Mouse (Mus musculus): Measurements from ENCODE around the gene Stk38. TPM values are rescaled to one million over a fixed set of nuclear protein-coding genes. Genes with fewer than 3 reads are reported as not detected.

Stk38 gene
- total RNA-seq, 2 experiments from 2014 or later, result 23.0 to 26.1 TPM

DNA sequence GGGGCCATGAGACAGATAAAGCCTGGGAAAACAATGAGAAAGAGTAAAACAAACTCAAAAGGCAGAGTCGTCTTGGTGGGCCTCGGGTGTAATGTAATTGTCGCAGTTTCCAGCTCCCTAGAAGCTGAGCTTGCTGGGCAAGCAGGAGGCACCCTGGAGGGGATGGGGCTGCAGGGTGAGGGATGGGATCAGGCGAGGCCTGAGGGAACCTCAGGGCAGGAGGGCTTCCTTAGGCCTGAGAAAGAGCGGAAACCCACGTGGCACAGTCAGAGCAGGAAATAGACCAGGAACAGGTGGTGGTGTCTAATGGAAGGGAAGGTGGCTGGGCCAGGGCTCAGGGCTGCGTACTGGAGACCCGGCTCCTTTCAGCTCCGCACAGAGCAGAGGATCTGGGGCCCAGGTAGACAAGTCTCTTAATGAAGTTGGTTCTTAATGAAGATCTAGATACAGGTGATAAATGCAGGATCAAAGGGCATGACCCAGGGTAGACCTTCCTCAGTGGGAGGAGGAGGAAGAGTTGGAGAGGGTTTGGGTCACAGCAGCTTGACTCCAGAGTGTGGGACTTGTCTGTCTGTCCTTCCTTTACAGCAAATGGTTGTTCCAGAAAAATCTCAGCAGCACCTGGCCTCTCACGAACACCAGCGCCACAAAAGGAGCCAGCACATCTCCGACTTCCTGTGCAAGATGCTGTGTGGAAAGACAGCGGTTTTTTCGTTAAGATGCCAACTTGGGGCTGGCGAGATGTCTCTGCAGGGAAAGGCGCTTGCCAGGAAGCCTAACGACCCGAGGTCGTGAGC, 73.5 kb downstream of the Stk38 start:
- DNase-seq, result no peak
- intact Hi-C loops (cut with DNase I), result no loop called here

DNA sequence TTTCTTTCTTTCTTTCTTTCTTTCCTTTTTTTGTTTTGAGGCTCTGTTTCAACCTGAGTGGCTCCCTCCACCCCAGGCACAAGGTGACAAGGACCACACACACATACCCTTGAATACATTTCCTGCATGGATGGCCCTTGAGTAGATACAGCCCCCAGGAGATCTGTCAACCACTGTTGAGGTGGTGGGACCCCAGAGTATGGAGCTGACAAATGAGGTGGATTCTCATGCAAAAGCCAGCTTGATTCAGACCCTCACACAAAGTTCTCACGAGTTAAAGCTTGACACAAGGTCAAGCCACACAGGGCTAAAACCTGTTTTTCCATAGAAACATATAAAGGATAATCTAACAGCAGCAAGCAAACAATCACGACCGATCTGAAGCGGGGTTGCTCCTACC, 75.5 kb downstream of the Stk38 start:
- DNase-seq, result no peak
- intact Hi-C loops (cut with DNase I), result no loop called here

DNA sequence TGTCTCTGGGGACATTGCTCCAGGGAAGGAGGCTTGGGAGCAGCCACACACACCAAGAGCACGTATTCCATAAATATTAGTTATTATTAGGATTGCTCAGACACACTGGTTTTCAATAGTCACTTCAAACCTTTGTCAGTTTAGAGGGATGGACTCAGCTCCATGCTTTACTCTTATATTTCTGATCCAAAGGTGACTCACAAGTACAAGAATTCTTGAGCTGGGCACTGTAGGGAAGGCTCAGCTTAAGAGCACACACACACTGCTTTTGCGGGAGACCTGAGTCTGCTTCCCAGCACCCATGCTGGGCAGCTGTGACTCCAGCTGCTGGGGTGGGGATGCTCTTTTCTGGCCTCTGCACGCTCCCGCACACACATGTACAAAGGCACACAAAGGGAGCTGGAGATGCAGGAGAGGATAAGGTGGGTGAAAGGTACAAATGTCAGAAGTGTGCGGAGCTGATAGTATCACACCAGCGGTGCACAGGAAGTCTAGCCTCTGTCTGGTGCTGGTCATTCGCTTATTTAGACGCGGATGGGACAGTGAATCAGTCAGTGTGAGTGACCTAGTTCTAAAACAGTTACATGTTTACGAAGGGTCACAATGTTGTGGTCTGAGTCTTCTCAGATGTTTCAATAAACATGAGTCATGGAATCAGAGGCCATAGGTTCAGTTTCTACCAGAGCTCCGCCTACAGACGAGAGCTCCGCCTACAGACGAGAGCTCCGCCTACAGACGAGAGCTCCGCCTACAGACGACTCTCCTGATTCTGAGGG, 76.2 kb downstream of the Stk38 start:
- DNase-seq, result no peak
- intact Hi-C loops (cut with DNase I), result no loop called here

DNA sequence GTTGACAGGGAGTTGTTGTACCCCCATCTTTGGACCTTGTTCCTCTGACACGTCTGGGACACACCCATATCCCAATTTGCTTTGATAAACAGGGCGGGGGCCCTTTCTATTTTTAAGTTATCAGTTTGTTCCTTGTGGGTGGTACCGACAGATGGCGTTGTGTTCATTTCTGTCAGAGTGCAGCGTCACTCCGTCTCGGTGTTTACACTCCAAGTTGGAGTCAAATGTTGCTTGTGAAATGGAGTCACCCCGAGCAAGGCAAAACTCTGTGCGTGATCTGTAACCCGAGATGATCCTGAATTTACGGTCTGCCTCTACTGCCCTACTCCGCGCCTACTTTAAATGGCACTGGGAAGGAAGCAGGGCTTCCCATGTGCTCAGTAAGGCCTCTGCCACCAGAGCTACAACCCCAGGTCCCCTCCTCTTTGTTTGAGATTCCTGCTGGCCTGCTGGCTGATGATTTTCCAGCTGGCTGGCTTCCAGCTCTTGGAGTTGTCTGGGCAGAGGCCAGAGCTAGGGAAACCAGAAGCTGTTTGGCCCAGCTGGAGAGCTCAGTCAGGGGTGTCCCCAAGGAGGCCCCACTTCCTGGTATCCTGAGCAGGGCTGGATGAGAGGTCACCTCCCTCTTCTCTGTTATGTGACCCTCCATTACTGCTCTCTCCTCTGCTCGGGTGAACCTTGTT, 77.3 kb downstream of the Stk38 start:
- intact Hi-C loops (cut with DNase I), result no loop called here
- peak; percentile 86 to 93 for DNase-seq

DNA sequence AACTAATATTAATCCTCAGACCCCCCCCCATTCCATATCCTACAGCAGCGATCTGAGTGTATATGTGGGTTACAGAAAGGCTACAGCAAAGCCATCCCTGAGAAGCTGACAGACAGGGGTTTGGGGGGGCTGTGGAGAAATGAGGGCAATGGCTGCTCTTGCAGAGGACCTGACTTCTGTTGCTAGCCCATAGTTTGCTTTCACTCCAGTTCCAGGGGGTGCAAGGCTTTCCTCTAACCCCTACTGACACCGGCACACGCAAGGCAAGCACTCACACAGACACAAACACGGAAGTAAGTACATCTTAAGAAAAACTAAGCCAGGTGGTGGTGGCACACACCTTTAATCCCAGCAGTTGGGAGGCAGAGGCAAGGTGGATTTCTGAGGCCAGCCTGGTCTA, 78.4 kb downstream of the Stk38 start:
- no peak for DNase-seq

DNA sequence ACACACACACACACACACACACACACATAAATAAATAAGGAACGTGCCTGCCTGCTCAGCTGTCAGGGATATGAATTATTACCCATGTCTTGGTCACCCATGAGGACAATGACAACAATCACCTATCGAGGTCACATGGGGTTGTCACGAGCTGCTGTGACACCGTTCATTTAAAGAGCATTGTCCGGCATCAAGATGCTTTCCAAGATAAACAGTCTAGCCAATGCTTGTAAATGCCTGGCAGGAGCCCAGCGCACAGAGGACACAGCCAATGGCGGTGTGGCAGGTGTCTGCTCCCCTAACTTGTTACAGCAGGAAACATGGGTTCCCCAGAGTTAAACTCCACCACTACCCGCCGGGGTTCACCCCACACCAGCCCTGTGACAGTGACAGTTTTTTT, 79.8 kb downstream of the Stk38 start:
- no peak for DNase-seq
- intact Hi-C loops (cut with DNase I), result loop anchor here (5.0 kb wide), 2 partner anchors 46 to 241 kb away; no protein-coding TSS in a partner anchor

More for the DNA sequence above, 78.4 kb downstream of the Stk38 start:
- intact Hi-C loops (cut with DNase I), result loop anchor here (5.0 kb wide), 2 partner anchors 47 to 242 kb away; no protein-coding TSS in a partner anchor

DNA sequence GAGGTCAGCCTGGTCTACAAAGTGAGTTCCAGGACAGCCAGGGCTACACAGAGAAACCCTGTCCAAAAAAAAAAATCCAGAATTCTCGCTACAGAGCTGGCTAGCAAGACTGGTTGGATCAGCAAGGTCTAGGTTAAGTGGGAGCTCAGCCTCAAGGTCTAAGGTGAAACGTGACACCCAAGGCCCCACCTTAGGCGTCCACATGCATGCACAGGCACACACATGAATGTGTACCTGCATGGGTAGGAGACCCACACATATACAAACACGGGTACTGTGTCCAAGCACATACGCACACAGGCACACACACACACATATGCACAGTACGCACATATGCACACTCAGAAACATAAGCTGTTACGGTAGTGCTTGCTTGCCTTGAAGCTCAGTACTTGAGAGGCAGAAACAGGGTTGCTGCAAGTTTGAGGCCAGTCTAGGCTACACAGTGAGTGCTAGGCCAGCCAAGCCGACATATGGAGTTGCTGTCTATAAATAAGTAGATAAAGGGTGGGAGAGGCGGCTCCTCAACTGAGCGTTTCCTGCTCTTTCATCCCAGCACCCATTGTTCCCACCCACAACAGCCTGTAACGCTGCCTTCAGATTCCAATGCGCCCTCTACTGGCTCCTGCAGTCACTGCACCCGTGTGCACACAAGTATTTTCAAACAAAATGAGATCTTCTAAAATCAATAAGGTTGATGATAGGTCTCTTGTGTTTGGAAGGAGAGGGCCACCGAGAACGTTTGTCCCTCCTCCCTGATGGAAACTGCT, 80.7 kb downstream of the Stk38 start:
- intact Hi-C loops (cut with DNase I), result loop anchor here (2.0 to 5.0 kb wide), 3 partner anchors 45 to 240 kb away; no protein-coding TSS in a partner anchor
- DNase-seq, result peak; percentile 37 to 40

DNA sequence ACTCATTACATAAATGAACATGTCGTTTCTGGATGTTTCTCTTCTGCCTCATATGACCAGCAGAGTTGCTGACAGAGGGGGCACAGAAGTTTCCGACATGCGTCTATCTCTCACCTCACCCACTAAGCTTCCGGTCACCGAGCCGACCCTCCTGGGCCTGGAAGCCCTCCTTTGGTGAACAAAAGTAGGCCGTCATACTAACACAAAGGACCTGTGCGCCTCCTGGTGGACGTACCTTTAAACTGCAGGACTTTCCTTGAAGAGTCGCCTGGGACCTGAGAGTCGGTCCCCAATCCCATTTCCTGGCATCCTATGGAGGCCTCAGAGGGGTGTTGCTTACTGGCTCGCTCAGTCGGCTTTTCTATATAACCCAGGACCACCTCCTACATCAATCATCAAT, 81.4 kb downstream of the Stk38 start:
- DNase-seq, result peak; percentile 64 to 74
- intact Hi-C loops (cut with DNase I), result loop anchor here (2.0 to 5.0 kb wide), 3 partner anchors 44 to 239 kb away; no protein-coding TSS in a partner anchor

DNA sequence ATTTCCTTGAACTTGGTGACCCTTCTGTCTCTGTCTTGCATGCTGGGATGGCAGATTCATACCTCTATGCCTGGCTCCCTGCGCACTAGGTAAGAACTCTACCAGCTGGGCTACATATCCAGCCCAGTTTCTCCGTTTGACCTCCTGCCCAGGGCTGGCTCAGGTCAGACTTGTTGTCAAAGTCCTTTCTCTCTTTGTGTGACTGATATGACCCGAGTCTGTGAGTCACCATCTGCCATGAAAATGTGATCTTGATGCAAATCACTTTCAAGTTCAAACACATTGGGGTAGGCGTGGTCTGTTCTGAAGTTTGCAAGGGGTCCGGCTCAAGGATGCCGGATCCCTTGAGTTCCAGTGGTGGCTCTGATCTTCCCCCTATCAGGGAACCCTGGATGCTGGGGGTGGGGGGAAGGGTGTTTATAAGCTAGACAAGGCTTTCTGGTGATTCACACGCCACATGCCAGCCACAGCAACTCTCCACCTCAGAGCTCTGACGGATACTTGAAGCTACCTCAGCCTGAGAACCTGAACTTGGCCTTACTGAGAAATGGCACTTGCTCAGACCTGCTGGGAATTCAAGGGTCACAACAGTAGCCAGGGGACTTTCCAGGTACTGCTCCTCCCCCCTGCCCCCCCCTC, 82.7 kb downstream of the Stk38 start:
- no peak for DNase-seq
- intact Hi-C loops (cut with DNase I), result loop anchor here (5.0 kb wide), 3 partner anchors 43 to 238 kb away; no protein-coding TSS in a partner anchor

DNA sequence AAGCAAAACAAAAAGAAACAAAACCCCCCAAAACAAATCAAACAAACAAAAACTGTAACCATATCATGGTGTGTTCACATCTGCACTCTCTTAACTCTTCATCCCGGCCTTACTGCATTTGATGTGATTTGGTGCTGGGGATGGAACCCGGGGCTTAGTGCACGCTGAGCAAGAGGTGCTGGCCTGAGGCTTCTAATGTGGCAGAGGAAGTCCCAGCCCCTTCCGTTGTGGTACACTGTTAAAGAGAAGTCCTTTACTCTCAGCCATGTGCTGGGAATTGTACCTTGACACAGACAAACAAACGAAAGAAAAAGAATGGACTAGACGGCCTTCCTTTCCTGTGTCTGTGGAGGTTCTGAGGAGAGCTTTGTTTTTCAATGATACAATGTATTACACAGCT, 85.7 kb downstream of the Stk38 start:
- DNase-seq, result no peak

DNA sequence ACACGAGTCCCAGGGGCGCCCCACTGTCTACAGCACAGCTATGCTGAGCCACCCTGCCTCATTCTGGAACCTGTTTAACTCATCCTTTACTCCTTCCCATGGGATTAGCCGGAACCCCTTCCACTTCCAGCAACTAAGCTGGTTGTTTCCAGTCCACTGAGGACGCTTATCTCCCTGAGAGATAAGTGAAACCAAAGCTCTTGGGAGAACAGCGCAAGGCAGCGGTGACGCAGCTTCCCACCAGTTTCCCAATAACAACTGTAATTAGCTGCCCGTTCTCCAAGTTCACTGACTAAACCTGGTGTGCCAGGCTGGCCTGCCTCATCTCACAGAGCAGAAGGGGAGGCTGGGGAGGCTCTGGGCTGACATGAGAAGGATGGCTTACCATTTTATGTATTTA, 86.7 kb downstream of the Stk38 start:
- DNase-seq, result no peak
- intact Hi-C loops (cut with DNase I), result loop anchor here (5.0 kb wide), 1 partner anchor 144 kb away; no protein-coding TSS in a partner anchor

More for the DNA sequence above, 85.7 kb downstream of the Stk38 start:
- intact Hi-C loops (cut with DNase I), result loop anchor here (5.0 kb wide), 1 partner anchor 145 kb away; no protein-coding TSS in a partner anchor

Other genes starting within 250 kb of the Stk38 start
- not detected for gene Mapk13, start 238.7 kb downstream of the Stk38 start, total RNA-seq (2021)
- 10 to 100 TPM; 12.5 to 20.2 TPM for gene Brpf3, start 206.9 kb downstream of the Stk38 start, total RNA-seq (2021)
- not detected for gene Pnpla1, start 149.6 kb downstream of the Stk38 start, total RNA-seq (2021)
- gene 4930539E08Rik, start 92.7 kb downstream of the Stk38 start, total RNA-seq (2021), result not detected
- gene Pxt1, start 64.2 kb downstream of the Stk38 start, total RNA-seq (2021), result not detected
- 10 to 100 TPM; 32.2 to 36.7 TPM for gene Kctd20, start 56.0 kb downstream of the Stk38 start, total RNA-seq (2021)
- 10 to 100 TPM; 32.6 to 42.1 TPM for gene Srsf3, start 24.6 kb upstream of the Stk38 start, total RNA-seq (2021)
- 10 to 100 TPM; 17.6 to 27.2 TPM for gene Cdkn1a, start 83.0 kb upstream of the Stk38 start, total RNA-seq (2021)
- gene Rab44, start 106.2 kb upstream of the Stk38 start, total RNA-seq (2021), result under 1 TPM; 0.44 to 0.59 TPM
- gene Cpne5, start 230.2 kb upstream of the Stk38 start, total RNA-seq (2021), result not detected

Measured in gastrocnemius, postnatal 36 days (tissue).